Mouse (Mus musculus) CH12.LX (cell line): ENCODE results near the gene Fam120c.

ENCODE experiments used
- CHD2 ChIP-seq: IDR thresholded peaks from 2 replicates; pipeline ENCODE4 v1.6.1; 2011; ENCODE audit warnings: low read length, improper control_type of control experiment
- CTCF ChIP-seq, 2 experiments: IDR thresholded peaks in 1 of 2; conservative IDR thresholded peaks in 1 of 2; 2 replicates each; pipeline ENCODE4 v1.5.1; 2011 to 2012; ENCODE audit warnings: low read depth in 2 of 2, low read length in 2 of 2, improper control_type of control experiment in 1 of 2, inconsistent platforms in 1 of 2, mild to moderate bottlenecking in 1 of 2, moderate library complexity in 1 of 2
- EP300 ChIP-seq: IDR thresholded peaks from 2 replicates; pipeline ENCODE4 v1.6.1; 2011; ENCODE audit warnings: low read length, improper control_type of control experiment
- IRF4 ChIP-seq: IDR thresholded peaks from 2 replicates; pipeline ENCODE4 v1.6.1; 2014; ENCODE audit warnings: low read depth, mild to moderate bottlenecking, inconsistent platforms, low read length, improper control_type of control experiment
- MYC ChIP-seq: IDR thresholded peaks from 2 replicates; pipeline ENCODE4 v1.6.1; 2011; ENCODE audit warnings: low read depth, mild to moderate bottlenecking, improper control_type of control experiment, low read length
- NRF1 ChIP-seq: IDR thresholded peaks from 2 replicates; pipeline ENCODE4 v1.6.1; 2014; ENCODE audit warnings: low read depth, mild to moderate bottlenecking, inconsistent platforms, low read length, improper control_type of control experiment, moderate library complexity
- POLR2A ChIP-seq: IDR thresholded peaks from 2 replicates; pipeline ENCODE4 v1.6.1; 2011; ENCODE audit warnings: low read depth, mild to moderate bottlenecking, improper control_type of control experiment, low read length
- POLR2AphosphoS2 ChIP-seq: IDR thresholded peaks from 2 replicates; pipeline ENCODE4 v1.6.1; 2011; ENCODE audit warnings: low read depth, low read length, improper control_type of control experiment
- SMC3 ChIP-seq: IDR thresholded peaks from 2 replicates; pipeline ENCODE4 v1.6.1; 2011; ENCODE audit warnings: low read depth, low read length, improper control_type of control experiment
- TBP ChIP-seq: conservative IDR thresholded peaks from 2 replicates; pipeline ENCODE4 v1.6.1; 2011; ENCODE audit warnings: low read depth, low read length, improper control_type of control experiment
- TCF12 ChIP-seq: IDR thresholded peaks from 2 replicates; pipeline ENCODE4 v1.6.1; 2014; ENCODE audit warnings: low read depth, mild to moderate bottlenecking, inconsistent platforms, low read length, improper control_type of control experiment
- UBTF ChIP-seq: IDR thresholded peaks from 2 replicates; pipeline ENCODE4 v1.6.1; 2012; ENCODE audit warnings: low read depth, mild to moderate bottlenecking, inconsistent platforms, low read length, improper control_type of control experiment, moderate library complexity
- USF1 ChIP-seq: IDR thresholded peaks from 2 replicates; pipeline ENCODE4 v1.6.1; 2014; ENCODE audit warnings: low read depth, mild to moderate bottlenecking, inconsistent platforms, low read length, improper control_type of control experiment

DNA sequence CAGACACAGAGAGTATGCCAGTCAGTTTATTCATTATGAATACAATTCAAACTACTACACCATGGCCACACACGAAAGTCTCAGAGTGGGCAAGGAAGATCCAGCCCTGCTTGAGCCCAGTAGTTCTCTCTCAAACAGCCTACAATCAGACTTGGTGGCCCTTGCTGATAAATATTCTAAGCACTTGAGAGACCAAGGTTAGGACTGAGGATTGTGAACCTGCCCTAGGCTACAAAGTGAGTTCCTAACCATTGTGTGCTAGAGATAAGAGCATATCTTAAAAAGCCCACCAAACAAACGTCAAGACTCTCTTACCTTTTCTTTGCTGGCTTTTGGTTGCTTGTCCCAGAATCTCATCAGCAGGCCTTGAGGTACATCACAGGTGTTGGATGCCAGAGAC lies 10.4 kb upstream of the Fam120c start:
- TF ChIP-seq USF1 (no peak), CTCF (conservative IDR thresholded peaks at IDR 0.05 in 1 of 2, IDR thresholded peaks at IDR 0.05 in 1 of 2; ENCODE audit: low read depth in 2 of 2, low read length in 2 of 2) (no peak), POLR2A (no peak), NRF1 (no peak), IRF4 (no peak), TCF12 (no peak), POLR2AphosphoS2 (no peak), UBTF (no peak), TBP (no peak), SMC3 (no peak), MYC (no peak), CHD2 (no peak), EP300 (no peak)
